Mouse (Mus musculus) cerebellum, postnatal 14 days (tissue): ENCODE measurements at regions not wholly inside any gene's neighbourhood (a gene's known extent, or its start where the extent isn't known, plus 50 kb on each side); places are given as distances from the start of the nearest gene placed in this dataset.
A peak's percentile ranks its signal among the peaks of the same experiment; 100 is the strongest.

ENCODE experiments used
- DNase-seq, 2 experiments: peaks; one replicate each; pipeline ENCODE4 v3.0.0; 2021; ENCODE audit warnings: mixed read lengths in 2 of 2

DNA sequence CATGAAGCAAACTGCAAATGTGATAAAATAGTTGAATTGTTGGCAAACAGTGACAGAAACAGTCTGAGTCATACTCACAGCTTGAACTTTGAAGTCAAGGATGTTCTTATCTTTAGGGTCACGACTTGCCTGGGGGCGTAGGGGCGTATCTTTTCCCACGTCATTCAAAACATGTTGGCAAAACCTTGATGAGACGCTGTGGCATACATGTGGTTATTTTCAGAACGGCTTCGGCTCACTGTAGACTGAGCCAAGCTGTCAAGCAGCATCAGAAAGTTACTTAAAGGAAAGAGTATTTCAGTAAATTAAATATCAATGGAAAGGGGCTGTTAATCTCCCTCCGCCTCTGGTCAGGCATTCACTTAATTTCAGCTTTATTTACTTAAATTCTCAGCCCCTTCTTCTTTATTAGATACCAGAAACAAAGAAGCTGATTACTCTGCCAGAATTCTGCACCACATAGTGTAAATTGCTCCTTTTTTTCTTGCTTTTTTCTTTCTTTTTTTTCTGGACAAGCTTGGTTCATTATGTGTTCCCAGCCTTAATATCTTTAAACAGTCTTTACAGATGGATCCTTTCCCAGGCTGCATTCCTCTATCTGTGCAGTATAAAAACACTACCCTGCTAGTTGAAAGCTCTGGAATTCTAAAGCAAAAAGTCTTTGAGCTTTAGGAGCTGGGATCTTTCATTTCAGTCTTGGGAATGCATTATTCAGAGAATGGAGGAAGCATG lies 302.9 kb upstream of the Epha3 start:
- DNase-seq = peak; percentile 10 to 42

DNA sequence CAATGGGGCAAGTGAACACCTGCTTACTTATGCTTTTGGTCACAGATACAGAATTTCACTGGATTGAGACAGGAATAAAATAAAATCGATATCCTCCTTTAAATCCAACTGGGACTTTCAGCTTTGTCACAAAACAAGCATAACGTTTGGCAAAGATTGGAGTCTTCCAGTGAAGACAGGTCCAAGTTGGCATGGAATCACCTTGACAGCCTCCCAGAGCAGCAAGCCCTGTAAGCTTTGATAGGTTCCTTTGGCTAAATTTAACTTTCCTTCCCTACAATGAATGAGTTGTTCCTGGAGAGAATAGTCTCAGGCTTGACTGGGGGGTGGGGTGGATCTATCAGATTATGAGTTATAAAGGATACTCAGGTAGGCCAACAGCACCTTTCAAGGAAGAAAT lies 302.1 kb upstream of the Epha3 start:
- peak; percentile 67 to 82 for DNase-seq

DNA sequence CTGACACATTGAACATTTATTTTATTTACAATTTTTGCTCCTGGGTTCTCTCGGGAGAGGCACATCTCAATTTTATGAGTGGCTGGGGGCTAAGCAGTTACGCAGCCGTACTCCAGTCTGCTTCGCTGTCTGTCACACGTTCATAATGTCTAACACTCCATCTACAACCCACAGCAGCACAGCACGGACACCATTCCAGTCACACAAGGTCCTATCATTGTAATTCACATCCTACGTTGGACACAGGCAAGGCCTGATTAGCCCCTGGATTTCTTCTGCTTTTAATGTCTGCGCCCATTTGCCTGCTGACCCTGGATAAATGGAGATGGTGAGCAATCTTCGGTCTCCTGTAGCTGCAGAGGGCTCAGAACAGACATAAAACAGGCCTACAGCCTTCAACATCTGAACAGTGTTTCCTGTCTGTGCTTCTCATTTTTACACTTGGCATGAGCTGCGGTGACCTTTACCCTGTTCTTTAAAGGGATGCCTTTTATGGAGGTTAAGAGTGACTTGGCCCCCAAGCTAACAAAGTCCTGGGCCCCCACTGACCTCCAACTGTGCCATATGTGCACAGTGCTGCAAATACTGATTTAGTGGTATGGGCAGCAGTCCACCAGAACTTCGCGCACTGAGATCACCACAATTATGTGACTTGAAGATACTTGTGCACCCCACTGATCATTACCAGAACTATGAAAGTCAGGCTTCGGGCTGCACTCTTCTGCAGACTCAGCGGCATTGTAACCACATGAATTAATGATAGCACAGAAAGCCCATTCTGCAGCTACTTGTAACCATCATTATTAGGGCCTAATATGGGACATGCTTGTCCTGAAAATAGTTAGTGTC lies 281.9 kb upstream of the Epha3 start:
- no peak for DNase-seq
